Mouse (Mus musculus): Measurements from ENCODE around the gene Fam219a. TPM values are rescaled to one million over a fixed set of nuclear protein-coding genes. Genes with fewer than 3 reads are reported as not detected.

The Fam219a gene
- 3.8 and 4.3 TPM in 2 replicates for polyA plus RNA-seq (2011; ENCODE audit: insufficient read depth, insufficient read length, low read depth, missing spikeins)

- Histone ChIP-seq H3K27ac (ENCODE audit: insufficient read depth, low read length) (no peak within 1 kb of the TSS), H3K9me3 (replicated peaks; ENCODE audit: control insufficient read depth, insufficient read depth, low read length, poor library complexity, severe bottlenecking) (no peaks in the 10 kb centered on the region), H3K4me1 (ENCODE audit: control insufficient read depth, insufficient read depth, low read length) (peaks cover 3% of the 10 kb centered on the region), H3K36me3 (ENCODE audit: control insufficient read depth, insufficient read depth, low read length, poor library complexity, severe bottlenecking) (no peaks in the 10 kb centered on the region), H3K27me3 (ENCODE audit: control insufficient read depth, insufficient read depth, low read length, poor library complexity, severe bottlenecking) (no peaks in the 10 kb centered on the region; the same call in 1 of the 2 replicates), H3K4me3 (ENCODE audit: low read depth, low read length) (peak within 1 kb of the TSS; percentile 79), H3K9ac (ENCODE audit: low read depth, poor library complexity, severe bottlenecking) (peak within 1 kb of the TSS; percentile 67)
- peak; percentile 13 for TF ChIP-seq POLR2A (IDR thresholded peaks at IDR 0.05; ENCODE audit: insufficient read depth, low read length)
- TF ChIP-seq CTCF (IDR thresholded peaks at IDR 0.05; ENCODE audit: low read depth, low read length), result peak; percentile 30
- no peak for TF ChIP-seq EP300 (IDR thresholded peaks at IDR 0.05; ENCODE audit: insufficient read depth, low read depth, low read length)
These were observed at the start of gene Fam219a, which contains the start of gene Dnaic1 for GRCm38 (mm10) chr4:41569411-41569885. Gene Fam219a, minus strand, starts transcription at chr4:41569538. Gene Dnaic1, plus strand, starts transcription at chr4:41569775.

GRCm38 (mm10) chr4:41615661-41616599 lies 46.6 kb upstream of the Fam219a start:
- H3K27me3 ChIP-seq (ENCODE audit: control insufficient read depth, insufficient read depth, low read length, poor library complexity, severe bottlenecking), result no peaks in the 10 kb centered on the region
- no peak overlapping the region for H3K4me3 ChIP-seq (ENCODE audit: low read depth, low read length)
- peak; percentile 14 for TF ChIP-seq CTCF (IDR thresholded peaks at IDR 0.05; ENCODE audit: low read depth, low read length)
- TF ChIP-seq EP300 (IDR thresholded peaks at IDR 0.05; ENCODE audit: insufficient read depth, low read depth, low read length), result no peak
- no peaks in the 10 kb centered on the region for H3K36me3 ChIP-seq (ENCODE audit: control insufficient read depth, insufficient read depth, low read length, poor library complexity, severe bottlenecking)
- H3K27ac ChIP-seq (ENCODE audit: insufficient read depth, low read length), result no peak overlapping the region
- H3K4me1 ChIP-seq (ENCODE audit: control insufficient read depth, insufficient read depth, low read length), result no peaks in the 10 kb centered on the region
- H3K9ac ChIP-seq (ENCODE audit: low read depth, poor library complexity, severe bottlenecking), result no peak overlapping the region
- H3K9me3 ChIP-seq (replicated peaks; ENCODE audit: control insufficient read depth, insufficient read depth, low read length, poor library complexity, severe bottlenecking), result no peaks in the 10 kb centered on the region

GRCm38 (mm10) chr4:41614156-41614555 lies 44.8 kb upstream of the Fam219a start:
- H3K27me3 ChIP-seq (ENCODE audit: control insufficient read depth, insufficient read depth, low read length, poor library complexity, severe bottlenecking), result no peaks in the 10 kb centered on the region
- no peak overlapping the region for H3K9ac ChIP-seq (ENCODE audit: low read depth, poor library complexity, severe bottlenecking)
- H3K4me3 ChIP-seq (ENCODE audit: low read depth, low read length), result no peak overlapping the region
- no peak overlapping the region for H3K27ac ChIP-seq (ENCODE audit: insufficient read depth, low read length)
- H3K9me3 ChIP-seq (replicated peaks; ENCODE audit: control insufficient read depth, insufficient read depth, low read length, poor library complexity, severe bottlenecking), result no peaks in the 10 kb centered on the region
- H3K36me3 ChIP-seq (ENCODE audit: control insufficient read depth, insufficient read depth, low read length, poor library complexity, severe bottlenecking), result no peaks in the 10 kb centered on the region
- TF ChIP-seq EP300 (IDR thresholded peaks at IDR 0.05; ENCODE audit: insufficient read depth, low read depth, low read length) (no peak), CTCF (IDR thresholded peaks at IDR 0.05; ENCODE audit: low read depth, low read length) (peak; percentile 95), POLR2A (IDR thresholded peaks at IDR 0.05; ENCODE audit: insufficient read depth, low read length) (no peak)
- H3K4me1 ChIP-seq (ENCODE audit: control insufficient read depth, insufficient read depth, low read length), result no peaks in the 10 kb centered on the region

GRCm38 (mm10) chr4:41612166-41612565 lies 42.8 kb upstream of the Fam219a start:
- H3K27ac ChIP-seq (ENCODE audit: insufficient read depth, low read length), result no peak overlapping the region
- TF ChIP-seq POLR2A (IDR thresholded peaks at IDR 0.05; ENCODE audit: insufficient read depth, low read length) (no peak), EP300 (IDR thresholded peaks at IDR 0.05; ENCODE audit: insufficient read depth, low read depth, low read length) (no peak), CTCF (IDR thresholded peaks at IDR 0.05; ENCODE audit: low read depth, low read length) (no peak)
- no peaks in the 10 kb centered on the region for H3K9me3 ChIP-seq (replicated peaks; ENCODE audit: control insufficient read depth, insufficient read depth, low read length, poor library complexity, severe bottlenecking)
- H3K36me3 ChIP-seq (ENCODE audit: control insufficient read depth, insufficient read depth, low read length, poor library complexity, severe bottlenecking), result no peaks in the 10 kb centered on the region
- H3K4me3 ChIP-seq (ENCODE audit: low read depth, low read length), result no peak overlapping the region
- no peaks in the 10 kb centered on the region for H3K4me1 ChIP-seq (ENCODE audit: control insufficient read depth, insufficient read depth, low read length)
- no peaks in the 10 kb centered on the region for H3K27me3 ChIP-seq (ENCODE audit: control insufficient read depth, insufficient read depth, low read length, poor library complexity, severe bottlenecking)
- no peak overlapping the region for H3K9ac ChIP-seq (ENCODE audit: low read depth, poor library complexity, severe bottlenecking)

GRCm38 (mm10) chr4:41610594-41610980 lies 41.2 kb upstream of the Fam219a start:
- no peaks in the 10 kb centered on the region for H3K9me3 ChIP-seq (replicated peaks; ENCODE audit: control insufficient read depth, insufficient read depth, low read length, poor library complexity, severe bottlenecking)
- H3K27me3 ChIP-seq (ENCODE audit: control insufficient read depth, insufficient read depth, low read length, poor library complexity, severe bottlenecking), result no peaks in the 10 kb centered on the region
- no peak overlapping the region for H3K4me3 ChIP-seq (ENCODE audit: low read depth, low read length)
- H3K36me3 ChIP-seq (ENCODE audit: control insufficient read depth, insufficient read depth, low read length, poor library complexity, severe bottlenecking), result no peaks in the 10 kb centered on the region
- no peaks in the 10 kb centered on the region for H3K4me1 ChIP-seq (ENCODE audit: control insufficient read depth, insufficient read depth, low read length)
- no peak overlapping the region for H3K27ac ChIP-seq (ENCODE audit: insufficient read depth, low read length)
- H3K9ac ChIP-seq (ENCODE audit: low read depth, poor library complexity, severe bottlenecking), result no peak overlapping the region
- TF ChIP-seq POLR2A (IDR thresholded peaks at IDR 0.05; ENCODE audit: insufficient read depth, low read length), result no peak
- TF ChIP-seq CTCF (IDR thresholded peaks at IDR 0.05; ENCODE audit: low read depth, low read length), result no peak
- TF ChIP-seq EP300 (IDR thresholded peaks at IDR 0.05; ENCODE audit: insufficient read depth, low read depth, low read length), result no peak

Data from ES-Bruce4 (cell line).